Mouse (Mus musculus) CH12.LX (cell line): ENCODE measurements around the gene Mrps2. TPM values are rescaled to one million over a fixed set of nuclear protein-coding genes. Genes with fewer than 3 reads are reported as not detected.

ENCODE experiments used
- DNase-seq: peaks from one replicate; pipeline ENCODE4 v3.0.0-alpha.2; 2013; ENCODE audit errors: extremely low read depth
- H3K27ac ChIP-seq: 2 replicates; pipeline ENCODE4 v1.5.1; 2012; ENCODE audit warnings: low read depth, mild to moderate bottlenecking, control low read depth, moderate library complexity; ENCODE audit not compliant: insufficient read depth
- H3K27me3 ChIP-seq: replicated peaks from 2 replicates; pipeline ENCODE3; 2012; ENCODE audit warnings: inconsistent platforms
- H3K36me3 ChIP-seq, 2 experiments: replicated peaks in 1 of 2; 2 replicates each; pipeline versions ENCODE3 to v1.6.1; 2012; ENCODE audit warnings: inconsistent platforms in 1 of 2, low read length in 1 of 2, mild to moderate bottlenecking in 1 of 2, mixed read lengths in 1 of 2, moderate library complexity in 1 of 2; ENCODE audit not compliant: control insufficient read depth in 1 of 2, insufficient read depth in 1 of 2
- H3K4me1 ChIP-seq, 2 experiments: 2 replicates each; pipeline ENCODE4 v1.6.1; 2012; ENCODE audit warnings: inconsistent platforms in 1 of 2, moderate library complexity in 1 of 2; ENCODE audit not compliant: insufficient read depth in 2 of 2, control insufficient read depth in 1 of 2
- H3K4me2 ChIP-seq: 2 replicates; pipeline ENCODE4 v1.6.1; 2012; ENCODE audit warnings: low read depth, mild to moderate bottlenecking, control low read depth; ENCODE audit not compliant: poor library complexity, insufficient read depth, severe bottlenecking
- H3K4me3 ChIP-seq, 3 experiments: fragments of 150-350 bp in 1 of 3; sonication (generic) in 1 of 3; replicated peaks in 1 of 3; 2 replicates each; pipeline versions ENCODE3 to v1.5.1; 2011 to 2012; ENCODE audit warnings: low read depth in 2 of 3, low read length in 2 of 3, mild to moderate bottlenecking in 2 of 3, moderate library complexity in 2 of 3, control low read depth in 1 of 3, improper control_type of control experiment in 1 of 3, inconsistent platforms in 1 of 3, mixed read lengths in 1 of 3; ENCODE audit not compliant: poor library complexity in 1 of 3
- H3K79me2 ChIP-seq: replicated peaks from 2 replicates; pipeline ENCODE4 v1.6.1; 2012; ENCODE audit warnings: mild to moderate bottlenecking, moderate library complexity; ENCODE audit not compliant: control insufficient read depth, poor library complexity, insufficient read depth, severe bottlenecking; ENCODE audit errors: extremely low read depth
- H3K9ac ChIP-seq: 2 replicates; pipeline ENCODE4 v1.6.1; 2012; ENCODE audit warnings: low read depth, mild to moderate bottlenecking, control low read depth, moderate library complexity; ENCODE audit not compliant: insufficient read depth
- H3K9me3 ChIP-seq: replicated peaks from 2 replicates; pipeline ENCODE3; 2012; ENCODE audit warnings: low read length, inconsistent platforms, mixed read lengths
- BHLHE40 ChIP-seq: IDR thresholded peaks from 2 replicates; pipeline ENCODE4 v1.6.1; 2011; ENCODE audit warnings: mild to moderate bottlenecking, low read depth, low read length, improper control_type of control experiment
- E2F4 ChIP-seq: IDR thresholded peaks from 2 replicates; pipeline ENCODE4 v1.6.1; 2011; ENCODE audit warnings: low read depth, low read length, improper control_type of control experiment; ENCODE audit not compliant: insufficient replicate concordance
- ELF1 ChIP-seq: IDR thresholded peaks from 2 replicates; pipeline ENCODE4 v1.6.1; 2014; ENCODE audit warnings: low read depth, mild to moderate bottlenecking, inconsistent platforms, low read length, improper control_type of control experiment
- GABPA ChIP-seq: IDR thresholded peaks from 2 replicates; pipeline ENCODE4 v1.6.1; 2012; ENCODE audit warnings: low read depth, low read length, improper control_type of control experiment, inconsistent platforms; ENCODE audit not compliant: insufficient replicate concordance
- HCFC1 ChIP-seq: IDR thresholded peaks from 2 replicates; pipeline ENCODE4 v1.6.1; 2012; ENCODE audit warnings: low read depth, mild to moderate bottlenecking, inconsistent platforms, low read length, improper control_type of control experiment
- JUND ChIP-seq: conservative IDR thresholded peaks from 2 replicates; pipeline ENCODE4 v1.6.1; 2011; ENCODE audit warnings: low read depth, low read length, improper control_type of control experiment
- KAT2A ChIP-seq: IDR thresholded peaks from 2 replicates; pipeline ENCODE4 v1.6.1; 2012; ENCODE audit warnings: low read length, improper control_type of control experiment, inconsistent platforms; ENCODE audit not compliant: insufficient replicate concordance
- MAFK ChIP-seq: IDR thresholded peaks from 2 replicates; pipeline ENCODE4 v1.6.1; 2011; ENCODE audit warnings: low read length, improper control_type of control experiment; ENCODE audit not compliant: insufficient replicate concordance
- MAX ChIP-seq: IDR thresholded peaks from 2 replicates; pipeline ENCODE4 v1.6.1; 2011; ENCODE audit warnings: low read length, improper control_type of control experiment
- MEF2A ChIP-seq: IDR thresholded peaks from 2 replicates; pipeline ENCODE4 v1.6.1; 2014; ENCODE audit warnings: low read depth, mild to moderate bottlenecking, inconsistent platforms, low read length, improper control_type of control experiment, borderline replicate concordance
- MXI1 ChIP-seq: IDR thresholded peaks from 2 replicates; pipeline ENCODE4 v1.6.1; 2011; ENCODE audit warnings: mild to moderate bottlenecking, low read depth, low read length, improper control_type of control experiment
- NELFE ChIP-seq: IDR thresholded peaks from 2 replicates; pipeline ENCODE4 v1.6.1; 2011; ENCODE audit warnings: low read depth, low read length, improper control_type of control experiment
- POLR2AphosphoS2 ChIP-seq: IDR thresholded peaks from 2 replicates; pipeline ENCODE4 v1.6.1; 2011; ENCODE audit warnings: low read depth, low read length, improper control_type of control experiment
- RAD21 ChIP-seq: IDR thresholded peaks from 2 replicates; pipeline ENCODE4 v1.6.1; 2011; ENCODE audit warnings: low read depth, mild to moderate bottlenecking, low read length, improper control_type of control experiment, moderate library complexity
- RCOR1 ChIP-seq: conservative IDR thresholded peaks from 2 replicates; pipeline ENCODE4 v1.6.1; 2012; ENCODE audit warnings: low read depth, mild to moderate bottlenecking, inconsistent platforms, low read length, improper control_type of control experiment
- SIN3A ChIP-seq: IDR thresholded peaks from 2 replicates; pipeline ENCODE4 v1.6.1; 2012; ENCODE audit warnings: low read length, improper control_type of control experiment, inconsistent platforms
- TCF12 ChIP-seq: IDR thresholded peaks from 2 replicates; pipeline ENCODE4 v1.6.1; 2014; ENCODE audit warnings: low read depth, mild to moderate bottlenecking, inconsistent platforms, low read length, improper control_type of control experiment
- UBTF ChIP-seq: IDR thresholded peaks from 2 replicates; pipeline ENCODE4 v1.6.1; 2012; ENCODE audit warnings: low read depth, mild to moderate bottlenecking, inconsistent platforms, low read length, improper control_type of control experiment, moderate library complexity
- USF1 ChIP-seq: IDR thresholded peaks from 2 replicates; pipeline ENCODE4 v1.6.1; 2014; ENCODE audit warnings: low read depth, mild to moderate bottlenecking, inconsistent platforms, low read length, improper control_type of control experiment
- USF2 ChIP-seq: conservative IDR thresholded peaks from 2 replicates; pipeline ENCODE4 v1.6.1; 2011; ENCODE audit warnings: low read depth, low read length, improper control_type of control experiment
- ZNF384 ChIP-seq: IDR thresholded peaks from 2 replicates; pipeline ENCODE4 v1.6.1; 2012; ENCODE audit warnings: low read depth, low read length, improper control_type of control experiment, inconsistent platforms
- dilution Hi-C: fragments of 300-500 bp; cut with MboI; formaldehyde crosslinking; loops from 2 replicates; pipeline ENCODE4 v1.14.3; 2020; ENCODE audit warnings: low sequenced_read_pairs; ENCODE audit not compliant: extremely low pct_unique_long_range_greater_than_20kb, extremely low pct_ligation_motif_present
- in situ Hi-C: fragments of 300-500 bp; cut with MboI; formaldehyde crosslinking; loops from 3 replicates; pipeline ENCODE4 v1.14.3; 2019; ENCODE audit warnings: low sequenced_read_pairs, low pct_ligation_motif_present, low pct_unique_long_range_greater_than_20kb, mixed read lengths
- polyA plus RNA-seq: library from polyadenylated mRNA; unstranded; fragments of >175 nt; gene quantifications from 2 replicates; pipeline ENCODE4 v1.2.1, GENCODE M21; 2012; ENCODE audit warnings: low read depth; ENCODE audit not compliant: insufficient read length
- total RNA-seq, 2 experiments: library from RNA; depleted of rRNA; stranded (reverse); fragments of 300-350 nt in 1 of 2; fragments of >200 nt in 1 of 2; gene quantifications; 2 replicates each; pipeline ENCODE4 v1.2.3; 2012 to 2014

Mrps2 gene
- total and polyA plus RNA-seq, 3 experiments, result 21.3 to 78.5 (median 46.6) TPM

GRCm38 (mm10) chr2:28465836-28466518 is 1.9 kb upstream of the Mrps2 start, which contains the start of gene 1700007K13Rik:
TSS of gene 1700007K13Rik (minus strand) at chr2:28466332.
- peaks cover 11 to 21% of the 10 kb centered on the region in 2 experiments for H3K4me1 ChIP-seq
- DNase-seq, result peak; percentile 55
- H3K36me3 ChIP-seq, result peaks cover 13 to 22% of the 10 kb centered on the region in 2 experiments
- peaks cover 14% of the 10 kb centered on the region for H3K79me2 ChIP-seq
- peak within 1 kb of the TSS; percentile 89 for H3K4me2 ChIP-seq
- in situ Hi-C loops, result no loop called here
- no peaks in the 10 kb centered on the region for H3K9me3 ChIP-seq
- peaks cover 52% of the 10 kb centered on the region for H3K27me3 ChIP-seq
- no peak within 1 kb of the TSS for H3K9ac ChIP-seq
- peak; percentile 82 for TF ChIP-seq MXI1
- TF ChIP-seq BHLHE40, result 0 out of 2 replicates have a peak, but pooled peaks have one; percentile 14
- peak; percentile 94 for TF ChIP-seq SIN3A
- 0 out of 2 replicates have a peak, but pooled peaks have one; percentile 58 for TF ChIP-seq UBTF
- TF ChIP-seq TCF12, result no peak
- TF ChIP-seq USF2, result peak; percentile 56; the same call in 1 of the 2 replicates
- no peak for TF ChIP-seq ELF1
- peak; percentile 83 for TF ChIP-seq USF1
- peak within 1 kb of the TSS in 1 of 3 experiments; percentile 16 for H3K4me3 ChIP-seq
- no peak within 1 kb of the TSS for H3K27ac ChIP-seq
- dilution Hi-C loops, result no loop called here

DNA sequence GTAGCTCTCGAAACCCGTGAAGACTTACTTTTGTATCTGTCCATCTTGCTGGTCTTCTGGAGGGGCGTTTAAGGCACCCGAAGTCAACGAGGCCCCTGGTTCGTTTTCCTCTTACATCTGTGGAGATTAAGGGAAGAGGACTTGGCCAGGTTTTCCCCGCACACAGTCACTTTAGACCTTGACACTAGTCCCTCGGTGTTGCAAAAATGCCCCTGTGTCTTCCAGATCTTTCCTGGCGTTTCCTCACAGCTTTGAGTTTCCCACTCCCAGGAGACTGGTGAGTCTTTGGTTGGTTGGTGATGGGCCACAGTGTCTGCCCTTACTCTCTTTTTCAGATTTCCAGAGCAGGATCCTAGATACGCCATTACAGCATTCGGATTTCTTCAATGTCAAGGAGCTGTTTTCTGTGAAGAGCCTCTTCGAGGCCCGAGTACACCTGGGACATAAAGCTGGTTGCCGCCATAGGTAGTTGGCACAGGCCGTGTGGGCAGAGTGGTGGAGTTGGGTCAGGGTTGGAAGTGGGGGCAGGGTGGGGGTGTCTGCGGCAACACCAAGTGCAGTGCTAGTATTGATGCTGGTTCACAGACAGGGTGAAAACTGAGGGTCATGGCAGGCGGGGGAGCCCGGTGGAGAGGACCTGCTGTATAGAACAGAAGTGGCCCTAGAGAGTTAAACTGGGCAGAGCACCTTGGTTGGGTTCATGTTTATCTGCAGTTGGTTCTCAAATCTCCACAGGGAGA is 790 bp downstream of the Mrps2 start:
- Histone ChIP-seq H3K27me3 (peaks cover 31% of the 10 kb centered on the region), H3K27ac (no peak overlapping the region), H3K4me1 (peaks cover 11 to 21% of the 10 kb centered on the region in 2 experiments), H3K4me2 (peak overlapping the region; percentile 72), H3K36me3 (peaks cover 18 to 42% of the 10 kb centered on the region in 2 experiments), H3K79me2 (peaks cover 14% of the 10 kb centered on the region), H3K9me3 (peaks cover 2% of the 10 kb centered on the region), H3K4me3 (peak overlapping the region; percentile 61 to 85 (median 84)), H3K9ac (peak overlapping the region; percentile 93)
- TF ChIP-seq GABPA (no peak), NELFE (no peak), KAT2A (no peak), RAD21 (no peak), MAFK (no peak), RCOR1 (no peak), HCFC1 (no peak), JUND (no peak), ZNF384 (no peak), POLR2AphosphoS2 (no peak), MEF2A (no peak), E2F4 (no peak), MAX (no peak)
- in situ Hi-C loops (no loop called here), dilution Hi-C loops (no loop called here)
- DNase-seq, result no peak
